Mouse (Mus musculus) embryo, embryonic 10.5 days (tissue): Measurements from ENCODE around the gene Wdr19.
"Not testable (repeated sequence)": the region's sequence is repeated elsewhere in the genome, so short reads cannot be mapped to it uniquely, and the experiment has no call there.

Experiments used
- DNase-seq: peaks from one replicate; pipeline ENCODE4 v3.0.0-alpha.2; 2015; ENCODE audit warnings: low spot score

Wdr19 gene

GRCm38 (mm10) chr5:65194441-65194840 is 5.1 kb upstream of the Wdr19 start:
- DNase-seq, result no peak

DNA sequence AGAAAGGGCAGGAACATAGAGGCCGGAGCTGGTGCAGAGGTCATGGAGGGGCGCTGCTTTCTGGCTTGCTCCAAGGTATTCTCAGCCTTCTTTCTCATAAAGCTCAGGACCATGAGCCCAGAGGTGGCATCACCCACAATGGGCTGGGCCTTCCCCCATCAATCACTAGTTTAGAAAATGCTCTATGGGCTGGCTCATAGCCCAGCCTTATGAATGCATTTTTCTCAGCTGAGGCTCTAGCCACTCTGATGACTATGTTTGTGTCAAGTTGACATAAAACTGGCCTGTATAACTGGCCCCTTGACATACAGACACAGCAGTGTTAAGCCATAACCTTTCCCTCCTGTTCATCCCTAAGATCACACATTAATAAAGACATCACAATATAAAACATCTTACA is 5.2 kb downstream of the Wdr19 start:
- DNase-seq, result no peak

GRCm38 (mm10) chr5:65213321-65213720 is 13.8 kb downstream of the Wdr19 start:
- DNase-seq, result peak; percentile 72

- DNase-seq, result no peak
Observed at GRCm38 (mm10) chr5:65217305-65218269, 18.1 kb downstream of the Wdr19 start.

GRCm38 (mm10) chr5:65221037-65221436 is 21.5 kb downstream of the Wdr19 start:
- DNase-seq, result no peak

DNA sequence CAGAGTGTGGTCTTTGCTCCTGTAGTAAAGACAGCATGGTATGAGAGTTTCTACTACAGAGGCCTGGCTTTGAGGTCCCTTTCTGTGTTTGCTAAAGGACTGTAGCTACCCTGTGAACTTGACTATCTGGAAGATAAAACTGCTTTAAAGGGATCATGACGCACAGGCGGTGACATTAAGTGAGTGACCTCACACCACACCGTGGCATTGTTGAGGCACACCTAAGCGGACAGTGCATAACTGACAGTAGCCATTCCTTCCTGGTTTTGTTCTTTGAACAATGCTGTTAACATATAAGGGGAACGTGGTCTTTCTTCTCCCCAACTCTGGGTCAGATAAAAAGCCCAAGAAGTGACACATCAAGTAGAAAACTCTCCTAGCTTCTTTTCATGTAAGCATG is 24.6 kb downstream of the Wdr19 start:
- DNase-seq, result no peak

DNA sequence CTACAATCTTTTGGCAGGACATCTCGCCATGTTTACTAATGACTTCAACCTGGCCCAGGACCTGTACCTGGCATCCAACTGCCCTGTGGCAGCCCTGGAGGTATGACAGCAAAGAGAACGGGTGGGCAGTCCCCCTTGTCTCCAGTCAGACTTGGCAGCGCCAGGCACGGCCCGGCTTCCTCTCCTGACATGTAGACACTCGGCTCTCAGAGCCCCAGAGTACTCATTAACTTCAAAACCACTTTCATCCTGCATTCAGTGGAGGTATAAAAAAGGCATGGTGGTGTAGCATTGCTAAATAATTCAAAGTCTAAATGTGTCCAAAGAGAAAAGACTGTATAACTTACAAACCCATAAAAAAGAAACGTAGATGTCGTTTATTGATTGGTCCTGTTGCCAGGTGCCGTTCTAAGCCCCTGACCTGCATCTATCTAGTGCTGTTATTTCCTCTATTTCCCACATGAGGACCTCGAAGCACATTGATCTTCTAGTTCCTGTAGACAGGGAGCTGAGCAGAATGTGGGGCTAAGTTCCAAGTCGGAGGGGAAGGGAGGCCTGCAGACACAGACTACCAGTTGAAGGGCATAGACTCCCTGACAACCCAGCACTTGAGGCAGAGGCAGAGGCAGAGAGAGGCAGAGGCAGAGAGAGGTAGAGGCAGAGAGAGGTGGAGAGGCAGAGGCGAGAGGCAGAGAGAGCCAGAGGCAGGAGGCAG is 31.9 kb downstream of the Wdr19 start:
- no peak for DNase-seq

GRCm38 (mm10) chr5:65242740-65243139 is 43.2 kb downstream of the Wdr19 start:
- peak; percentile 69 for DNase-seq

GRCm38 (mm10) chr5:65247296-65247695 is 47.8 kb downstream of the Wdr19 start:
- no peak for DNase-seq

GRCm38 (mm10) chr5:65250185-65250855 is 50.8 kb downstream of the Wdr19 start:
- peak; percentile 14 for DNase-seq

DNA sequence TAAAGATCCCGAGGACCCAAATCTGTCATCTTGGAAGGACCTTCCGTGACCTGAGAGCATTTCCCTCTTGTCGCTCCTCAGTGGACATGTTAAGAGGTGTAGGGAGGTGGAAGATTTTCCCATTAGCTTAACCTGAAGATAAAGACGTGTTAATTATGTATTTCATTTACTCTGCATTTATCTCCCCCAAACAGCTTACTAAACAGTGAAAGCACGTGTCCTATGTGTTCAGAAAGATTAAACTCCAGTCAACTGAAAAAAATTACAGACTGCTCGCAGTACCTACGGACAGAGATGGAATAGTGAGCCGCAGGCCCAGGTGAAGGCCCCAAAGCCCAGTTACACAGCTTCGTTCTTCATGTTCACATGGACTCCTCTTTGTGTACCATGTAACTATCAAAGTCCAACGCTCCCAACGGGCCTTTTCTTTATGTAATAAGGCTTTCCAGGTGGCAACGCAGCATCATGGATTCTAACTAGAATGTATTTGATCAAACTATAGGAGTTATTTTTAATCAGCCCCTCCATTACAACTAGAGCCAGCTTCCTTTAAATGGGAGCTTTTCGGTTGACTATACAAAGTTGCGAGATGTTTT is 58.5 kb downstream of the Wdr19 start:
- DNase-seq, result no peak

- DNase-seq, result no peak
Observed at GRCm38 (mm10) chr5:65273966-65274365, 74.5 kb downstream of the Wdr19 start.

GRCm38 (mm10) chr5:65279133-65279651 is 79.7 kb downstream of the Wdr19 start:
- no peak for DNase-seq

DNA sequence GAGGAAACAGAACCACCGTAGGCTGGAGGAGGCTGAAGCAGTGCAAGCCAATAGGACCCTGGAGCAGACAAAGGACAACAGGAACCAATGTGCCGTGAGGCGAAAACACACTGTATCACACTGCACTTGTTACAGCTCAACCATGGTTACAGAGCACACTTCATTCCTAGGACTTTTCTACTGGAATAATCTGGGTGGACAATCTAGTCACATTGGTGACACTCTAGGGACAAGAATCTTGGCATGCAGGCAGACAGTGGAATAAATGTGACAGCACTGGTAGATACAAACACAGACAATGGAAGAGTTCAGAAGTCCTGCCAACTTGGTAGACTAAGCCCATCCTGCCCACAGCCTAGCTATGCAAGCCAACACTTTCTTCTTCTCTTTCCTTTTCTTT is 81.7 kb downstream of the Wdr19 start:
- DNase-seq, result no peak

GRCm38 (mm10) chr5:65284171-65284570 is 84.7 kb downstream of the Wdr19 start:
- peak; percentile 34 for DNase-seq

DNA sequence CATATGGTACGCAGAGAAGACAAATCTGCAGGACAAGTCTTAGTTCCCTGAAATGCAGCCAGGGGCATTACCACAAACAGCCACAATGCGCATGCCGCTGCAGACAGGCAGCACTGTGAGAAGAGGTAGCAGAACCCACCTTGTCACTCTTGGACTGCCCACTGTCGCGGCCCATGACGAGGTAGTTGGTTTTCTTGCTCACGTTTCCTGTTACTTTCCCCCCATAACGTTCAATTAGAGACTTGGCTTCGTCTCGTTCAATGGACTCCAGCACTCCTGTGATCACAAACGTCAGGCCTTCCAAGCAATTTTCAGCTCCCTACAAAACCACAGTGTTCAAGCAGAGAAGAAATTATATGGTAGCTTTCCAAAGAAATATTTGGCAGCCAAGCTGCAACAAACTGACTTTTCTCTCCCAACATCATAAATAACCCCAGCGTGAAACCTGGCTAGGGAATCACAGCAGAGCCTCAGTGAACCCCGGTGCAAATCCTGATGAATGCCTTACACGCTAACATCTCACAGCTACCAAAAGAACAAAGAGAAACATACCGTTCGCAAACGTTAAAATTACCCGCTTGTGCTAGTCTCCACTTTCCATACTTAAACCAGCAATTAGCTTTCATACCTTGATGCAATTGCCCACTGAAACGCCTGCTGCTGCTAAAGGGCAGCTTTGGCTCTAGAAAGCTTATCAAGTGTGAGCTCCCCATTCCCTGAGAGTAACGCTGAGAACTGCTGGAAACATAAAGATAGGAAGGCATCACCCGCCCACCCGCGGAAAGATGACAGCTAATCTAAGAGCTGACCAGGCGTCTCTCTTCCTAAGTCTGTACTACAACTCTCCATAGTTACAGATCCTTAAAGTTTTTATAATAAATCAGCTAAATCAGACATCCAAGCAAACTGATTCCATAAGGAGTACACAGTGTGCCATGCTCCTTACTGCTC is 88.5 kb downstream of the Wdr19 start:
- no peak for DNase-seq

GRCm38 (mm10) chr5:65289009-65289408 is 89.5 kb downstream of the Wdr19 start:
- not testable (repeated sequence) for DNase-seq

DNA sequence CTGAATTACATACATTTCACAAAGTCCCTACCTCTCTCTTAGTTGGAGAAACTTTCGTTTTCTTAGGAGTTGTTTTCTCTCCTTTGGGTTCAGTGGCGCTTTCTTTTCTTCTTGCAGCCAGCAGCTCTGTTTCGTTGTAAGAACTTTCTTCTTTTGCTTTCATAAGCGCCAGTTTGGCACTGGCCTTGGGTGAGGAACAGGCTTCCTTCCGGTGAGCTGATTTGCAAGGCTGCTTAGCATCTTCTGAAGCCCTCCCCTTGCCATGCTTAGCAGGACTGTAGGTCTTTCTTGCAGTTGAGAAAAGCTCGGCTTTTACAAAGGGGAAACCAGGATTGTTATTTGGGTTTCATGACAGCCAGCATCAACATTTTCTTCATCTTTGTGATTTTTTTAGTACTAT is 94.1 kb downstream of the Wdr19 start:
- DNase-seq, result no peak

- no peak for DNase-seq
Observed at GRCm38 (mm10) chr5:65294270-65294669, 94.8 kb downstream of the Wdr19 start.

GRCm38 (mm10) chr5:65298167-65298950 is 98.9 kb downstream of the Wdr19 start:
- no peak for DNase-seq
